Mouse (Mus musculus) kidney, adult 8-10 months (tissue): ENCODE results near the gene Hcfc2.
A peak's percentile ranks its signal among the peaks of the same experiment; 100 is the strongest.

Experiments
- DNase-seq, 2 experiments: peaks; one replicate each; pipeline ENCODE4 v3.0.0; 2022

Gene Hcfc2

DNA sequence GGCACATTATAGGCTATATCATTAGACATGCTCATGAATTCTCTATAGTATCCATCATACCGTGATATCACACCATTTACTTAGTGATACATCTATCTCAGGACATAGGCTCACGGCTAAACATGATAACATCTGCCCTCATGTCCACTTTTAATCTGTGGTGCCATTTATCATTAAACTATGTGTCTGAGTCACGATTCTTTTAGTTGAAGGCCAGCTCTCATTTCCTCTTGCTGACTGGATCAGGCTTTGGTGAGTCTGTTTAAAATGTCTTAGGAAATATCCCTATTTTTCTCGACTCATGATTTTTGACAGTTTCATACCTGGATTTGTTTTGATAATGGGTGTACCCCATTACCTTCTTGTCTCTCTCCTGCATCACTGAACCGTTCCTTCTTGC is at the start of gene Hcfc2:
Hcfc2 (plus strand) TSS at position 205 of the 400 bp plus-strand sequence.
- no peak for DNase-seq

DNA sequence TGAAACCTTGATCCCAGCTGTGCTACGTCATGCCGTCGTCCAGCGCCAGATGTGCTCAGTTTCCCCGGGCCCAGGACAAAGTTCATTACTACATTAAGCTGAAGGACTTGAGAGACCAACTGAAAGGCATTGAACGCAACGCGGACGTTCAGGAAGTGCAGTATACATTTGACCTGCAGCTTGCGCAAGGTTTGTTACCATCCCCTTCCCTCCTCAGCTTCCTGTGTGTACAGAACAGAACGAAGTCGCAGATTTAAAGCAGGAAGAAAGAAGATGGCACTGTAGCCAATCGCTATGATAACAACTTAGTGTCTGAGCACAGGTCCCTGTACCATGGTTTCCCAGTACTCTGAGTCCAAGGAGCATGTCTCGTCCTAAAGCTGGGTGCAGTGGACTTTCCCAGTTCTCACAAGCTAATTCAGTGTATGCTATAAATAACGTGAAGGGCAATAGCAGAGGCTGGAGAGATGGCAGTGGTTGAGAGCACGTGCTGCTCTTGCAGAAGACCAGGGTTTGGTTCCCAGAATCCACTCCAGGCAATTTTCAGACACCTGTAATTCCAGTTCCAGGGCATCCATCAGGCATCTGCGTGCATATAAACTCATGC is 48.7 kb upstream of the Hcfc2 start:
- no peak for DNase-seq

DNA sequence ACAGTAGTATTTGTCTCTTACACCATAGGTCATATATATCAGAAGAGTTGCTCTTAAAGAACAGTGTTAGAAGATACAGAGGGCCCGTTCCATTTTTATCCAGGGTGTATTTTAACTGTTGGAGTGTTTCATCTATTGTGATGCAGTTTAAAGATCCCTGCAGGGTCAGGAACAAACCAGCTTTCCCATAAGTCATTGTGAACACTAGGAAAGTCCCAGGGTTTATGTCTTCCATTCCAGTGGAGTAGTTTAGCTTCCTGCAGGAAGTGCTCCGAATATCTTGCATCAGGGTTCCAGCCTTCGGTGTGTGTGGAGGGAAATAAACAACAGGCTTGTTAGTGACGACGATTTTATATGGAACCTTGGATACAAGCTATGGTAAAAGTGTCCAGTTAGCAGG is 44.7 kb upstream of the Hcfc2 start:
- no peak for DNase-seq

DNA sequence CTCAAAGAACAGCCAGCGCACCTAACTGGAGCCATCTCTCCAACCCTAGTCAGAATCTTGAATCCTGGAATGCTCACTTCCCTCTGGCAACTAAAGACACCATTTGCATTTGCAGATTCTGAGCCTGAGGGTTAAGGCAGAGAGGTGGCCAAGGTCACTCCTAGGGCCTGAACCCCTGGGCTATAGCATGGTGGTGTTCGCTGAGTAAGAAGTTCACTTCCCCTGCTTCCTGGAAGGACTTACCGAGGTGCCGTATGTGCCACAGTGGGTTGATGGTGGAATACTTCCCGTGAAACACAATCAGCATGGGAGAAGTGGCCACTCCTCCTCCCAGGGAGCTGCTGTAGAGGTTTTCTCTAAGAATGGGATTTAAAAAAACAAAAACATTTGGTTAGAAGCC is 43.3 kb upstream of the Hcfc2 start:
- DNase-seq, result no peak

DNA sequence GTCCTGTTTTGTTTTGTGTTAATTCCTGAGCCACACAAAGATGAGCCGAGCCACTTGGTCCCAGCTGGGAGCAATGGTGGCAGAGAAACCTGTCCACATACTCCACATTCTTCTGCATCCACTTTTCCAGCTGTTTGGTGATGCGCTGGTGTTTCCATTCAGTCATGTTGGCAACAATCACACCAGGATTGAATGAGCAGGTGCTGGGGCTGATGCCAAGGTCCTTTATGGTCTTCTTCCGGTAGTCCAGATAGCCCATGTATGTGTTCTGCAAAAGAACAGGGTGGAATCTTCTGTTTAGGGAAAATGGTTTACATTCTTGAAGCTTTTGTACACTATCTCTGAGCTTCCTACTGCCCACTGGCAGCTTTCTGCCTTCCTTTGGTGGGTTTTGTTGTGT is 41.4 kb upstream of the Hcfc2 start:
- no peak for DNase-seq

DNA sequence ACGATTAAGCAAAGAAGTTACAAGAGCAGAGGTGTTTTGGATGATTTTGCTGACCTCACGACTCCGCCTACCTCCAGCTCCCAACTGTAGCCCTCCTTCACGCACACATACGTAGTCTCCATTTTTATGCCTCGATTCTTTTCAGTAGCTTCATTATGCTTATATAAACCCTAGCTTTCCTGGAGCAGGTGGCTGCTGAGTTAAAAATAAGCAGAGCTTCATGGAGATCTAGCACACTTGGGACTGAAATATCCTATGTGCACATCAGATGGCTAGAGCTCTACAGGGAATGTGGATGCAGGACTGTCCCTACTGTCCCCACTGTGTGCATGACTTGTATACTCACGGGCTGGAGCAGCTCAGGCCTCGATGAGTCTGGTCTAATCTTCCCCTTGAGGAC is 34.1 kb upstream of the Hcfc2 start:
- DNase-seq, result no peak

DNA sequence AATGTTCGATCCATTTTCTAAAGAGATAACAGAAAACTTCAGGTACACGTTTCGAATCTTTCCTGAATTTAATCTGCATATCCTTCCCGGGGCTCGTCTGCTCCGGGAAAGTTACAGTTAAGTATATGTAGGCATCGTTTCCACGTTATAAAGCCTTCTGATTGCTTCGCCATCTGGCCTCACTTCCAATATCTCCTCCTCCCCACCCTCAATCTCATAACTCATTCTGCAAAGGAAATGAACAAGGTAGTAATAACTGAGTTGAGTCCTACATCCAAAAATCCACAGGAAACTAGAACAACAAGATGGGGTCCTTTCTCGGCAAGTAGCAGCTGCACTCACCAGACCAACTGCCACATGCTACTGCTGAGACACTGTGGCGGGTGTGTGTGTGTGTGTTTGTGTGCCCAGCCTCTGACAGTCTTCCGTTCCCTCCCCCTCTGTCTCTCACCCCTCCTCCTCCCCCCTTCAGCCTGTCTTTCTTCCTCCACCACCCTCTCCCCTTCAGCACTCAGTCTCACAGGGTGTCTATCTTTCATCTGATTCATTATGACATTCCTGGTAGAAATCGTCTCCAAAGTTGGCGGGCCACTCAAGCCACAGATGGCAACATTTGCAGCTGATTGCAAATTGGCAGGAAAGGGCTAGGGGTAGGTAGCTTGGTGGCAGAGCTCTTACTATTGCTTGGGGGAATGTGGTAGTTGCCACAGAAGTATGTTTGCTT is 33.5 kb upstream of the Hcfc2 start:
- DNase-seq, result no peak

DNA sequence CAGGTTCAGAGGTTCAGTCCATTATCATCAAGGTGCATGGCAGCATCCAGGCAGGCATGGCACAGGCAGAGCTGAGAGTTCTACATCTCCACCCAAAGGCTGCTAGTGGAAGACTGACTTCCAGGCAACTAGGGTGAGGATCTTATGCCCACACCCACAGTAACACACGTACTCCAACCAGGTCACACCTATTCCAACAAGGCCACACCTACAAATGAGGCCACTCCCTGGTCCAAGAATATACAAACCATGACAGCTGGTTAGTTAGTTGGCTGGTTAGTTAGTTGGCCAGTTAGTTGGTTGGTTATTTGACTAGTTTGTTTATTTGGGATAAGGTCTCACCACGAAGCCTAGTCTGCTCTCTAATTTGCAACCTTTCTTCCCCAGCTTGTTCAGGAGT is 32.7 kb upstream of the Hcfc2 start:
- no peak for DNase-seq

DNA sequence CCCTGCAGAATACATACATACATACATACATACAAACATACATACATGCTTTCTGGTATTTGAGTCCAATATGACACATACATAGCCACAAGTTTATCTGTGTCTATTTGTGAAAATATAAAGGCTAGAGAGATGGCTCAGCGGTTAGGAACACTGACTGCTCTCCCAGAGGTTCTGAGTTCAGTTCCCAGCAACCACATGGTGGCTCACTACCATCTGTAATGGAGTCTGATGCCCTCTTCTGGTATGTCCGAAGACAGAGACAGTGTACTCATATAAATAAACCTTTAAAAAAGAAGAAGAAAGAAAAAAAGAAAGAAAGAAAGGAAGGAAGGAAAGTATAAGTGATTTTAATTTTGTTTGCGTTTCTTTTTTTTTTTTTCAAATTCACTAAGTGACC is 30.0 kb upstream of the Hcfc2 start:
- no peak for DNase-seq

DNA sequence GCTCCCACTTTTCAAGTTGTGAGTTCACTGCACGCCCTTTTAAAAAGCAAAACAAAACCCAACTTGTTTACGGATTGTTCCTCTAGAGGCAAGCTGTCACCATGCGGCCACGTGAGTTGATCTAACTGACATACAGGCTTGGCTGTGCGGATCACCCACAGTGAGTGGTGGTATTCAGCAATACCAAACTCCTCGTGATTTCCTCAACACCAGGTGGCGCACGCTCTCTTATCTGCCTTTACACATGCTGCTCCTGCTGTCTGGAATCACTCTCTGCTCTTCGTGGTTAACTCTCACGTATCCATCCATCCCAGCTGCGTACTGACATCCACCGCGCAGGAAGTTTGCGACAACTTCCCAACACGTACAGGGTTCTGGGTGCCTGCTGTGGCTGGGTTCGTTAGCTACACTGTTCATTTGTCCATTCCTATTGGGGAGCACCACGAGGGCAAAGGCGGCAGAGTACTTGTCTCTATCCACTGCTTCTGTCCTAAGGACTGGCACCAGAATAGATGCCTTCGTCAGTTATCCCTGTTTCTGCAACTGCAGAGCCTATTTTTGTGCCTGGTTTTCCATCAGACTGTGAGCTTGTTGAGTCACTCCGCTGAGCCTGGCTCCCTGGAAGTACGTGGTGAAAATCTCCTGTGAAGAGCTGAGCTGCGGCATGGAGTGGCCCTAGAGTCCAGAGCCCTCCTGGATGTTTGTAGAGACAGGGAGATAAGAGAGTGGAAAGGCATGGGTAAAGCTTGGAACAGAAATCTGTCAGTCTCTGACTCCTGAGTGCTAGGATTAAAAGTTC is 29.3 kb upstream of the Hcfc2 start:
- peak; percentile 65 to 87 for DNase-seq

DNA sequence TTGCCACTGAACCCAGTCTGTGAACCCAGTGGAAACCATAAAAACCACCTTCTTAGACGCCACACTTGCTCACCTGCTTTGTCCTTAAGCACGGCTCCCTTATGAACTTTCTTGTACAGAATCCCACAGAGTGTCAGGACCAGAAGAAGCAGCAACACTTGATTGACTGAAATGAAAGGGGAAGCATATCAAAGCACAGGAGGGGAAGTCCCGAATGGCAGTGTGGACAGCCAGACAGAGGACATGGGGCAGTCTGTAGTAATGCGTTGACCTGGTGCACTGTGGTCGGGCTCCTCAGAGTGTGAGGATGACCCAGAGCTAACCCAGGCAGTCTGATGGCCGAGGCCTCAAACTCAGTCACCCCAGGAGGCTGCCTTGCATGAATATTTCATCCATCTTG is 25.8 kb upstream of the Hcfc2 start:
- DNase-seq, result no peak

DNA sequence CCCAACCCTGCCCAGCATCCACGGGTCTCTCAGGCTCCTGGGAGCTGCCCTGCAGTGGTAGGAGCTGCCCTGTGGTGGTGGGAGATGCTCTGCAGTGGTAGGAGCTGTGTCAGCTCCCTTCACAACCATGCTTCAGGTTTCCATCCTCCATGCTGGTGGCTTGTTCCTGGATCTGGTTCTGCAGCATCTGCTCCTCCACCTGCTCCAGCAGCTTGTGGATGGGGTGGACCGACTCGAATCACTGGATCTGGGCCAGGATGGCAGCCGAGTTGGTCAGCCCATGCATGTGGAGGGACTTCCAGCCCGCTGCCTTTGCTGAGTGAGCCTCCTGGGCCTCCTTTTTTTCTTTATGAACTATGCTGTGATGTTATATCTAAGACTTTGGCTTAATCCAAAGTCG is 19.0 kb upstream of the Hcfc2 start:
- no peak for DNase-seq

DNA sequence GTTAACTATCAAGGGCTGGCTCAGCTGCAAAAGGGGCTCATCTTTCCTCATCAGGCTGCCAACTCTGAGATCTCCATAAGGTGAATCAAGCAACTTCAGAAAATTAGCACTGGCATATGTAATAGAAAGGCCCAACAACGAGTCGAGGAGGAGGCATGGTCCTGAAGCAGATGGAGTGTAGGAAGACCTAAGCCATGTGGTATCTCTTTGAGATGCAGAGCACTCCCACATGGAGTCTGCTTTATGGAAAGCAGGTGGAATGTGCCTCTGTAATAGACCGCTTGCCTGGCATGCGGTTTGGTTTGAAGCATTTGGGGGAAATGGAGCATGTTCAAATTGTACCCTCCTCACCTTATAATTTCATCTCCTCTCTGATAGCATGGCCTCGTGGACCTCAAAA is 15.2 kb upstream of the Hcfc2 start:
- no peak for DNase-seq

DNA sequence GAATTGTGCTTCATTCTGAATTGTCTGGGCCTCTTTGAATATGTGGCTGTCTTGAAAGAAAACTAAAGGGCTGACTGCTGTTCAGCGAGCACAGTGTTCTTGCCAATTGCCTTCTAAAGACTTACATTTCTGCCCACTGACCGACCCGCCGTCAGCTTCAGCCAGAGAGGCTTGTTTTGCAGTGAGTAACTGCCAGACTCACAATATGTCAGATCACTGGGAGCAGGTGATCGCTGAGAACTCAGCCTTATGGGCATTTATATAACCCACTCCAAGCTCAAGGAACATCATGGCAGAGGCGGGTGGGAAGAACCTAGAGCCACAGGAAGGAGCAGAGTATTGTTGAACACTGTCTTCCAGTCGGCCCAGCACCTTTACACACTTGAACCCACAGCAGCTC is 14.3 kb upstream of the Hcfc2 start:
- DNase-seq, result no peak

DNA sequence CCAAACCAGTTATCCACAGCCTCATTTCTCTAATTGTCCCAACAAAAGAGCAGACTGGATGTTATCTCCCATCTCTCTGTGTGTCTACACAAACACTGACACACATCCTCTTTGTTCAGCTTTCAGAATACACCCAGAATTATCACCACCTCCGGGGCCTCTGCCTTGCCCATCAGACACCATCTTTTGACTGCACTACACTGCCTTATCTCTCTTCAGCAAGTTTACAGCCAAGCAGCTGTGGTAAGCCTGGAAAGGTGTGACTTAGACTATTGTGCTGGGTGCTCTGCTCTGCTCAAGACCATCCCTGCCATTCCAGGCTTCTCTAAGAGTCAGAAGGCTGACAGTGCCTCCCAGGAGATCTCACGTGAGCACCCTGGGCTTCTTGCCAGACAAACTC is 10.5 kb upstream of the Hcfc2 start:
- no peak for DNase-seq

DNA sequence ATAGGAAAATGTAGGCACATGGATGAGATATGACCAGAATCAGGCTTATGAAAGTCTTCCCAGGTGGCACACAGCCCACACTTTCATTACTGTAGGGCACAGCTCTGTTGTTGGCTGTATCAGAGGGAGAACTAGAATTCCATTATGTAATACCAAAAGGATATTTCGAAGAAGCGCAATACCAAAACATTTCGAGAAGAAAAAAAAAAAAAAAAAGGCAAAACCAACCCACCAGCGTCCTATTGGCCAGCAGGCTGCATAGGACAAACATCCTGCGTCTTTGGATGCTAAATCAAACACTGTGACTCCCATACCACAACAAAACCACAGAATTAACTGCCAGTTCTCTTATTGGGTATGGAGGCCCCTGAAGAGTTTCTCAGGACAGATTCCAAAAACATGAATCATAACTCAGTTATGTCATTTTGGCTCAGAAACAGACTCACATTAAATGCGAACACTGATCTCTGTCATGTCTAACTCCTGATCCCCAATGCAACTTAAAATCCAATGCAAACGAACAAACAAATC is 6.2 kb upstream of the Hcfc2 start:
- DNase-seq, result no peak

DNA sequence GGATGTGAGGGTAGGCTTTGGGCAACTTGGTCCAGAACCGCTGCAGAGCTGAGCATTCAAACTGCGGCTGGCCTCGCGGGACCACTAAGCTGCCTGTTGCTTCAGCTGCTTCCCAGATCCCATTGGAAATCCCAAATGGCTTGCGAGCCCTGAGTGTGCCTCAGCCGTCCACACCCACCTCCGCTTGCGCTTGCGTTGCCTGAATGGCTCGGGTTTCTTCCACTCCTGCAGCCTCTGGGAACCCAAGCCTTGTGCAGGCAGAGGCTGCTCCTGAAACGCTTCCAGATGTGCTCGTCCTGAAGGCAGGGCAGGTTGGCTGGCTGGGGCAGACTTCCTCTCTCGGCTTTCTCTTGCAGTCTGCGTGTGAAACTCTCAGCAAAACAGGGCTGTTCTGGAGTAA is 5.5 kb upstream of the Hcfc2 start, which contains the start of gene Glt8d2:
Glt8d2 (minus strand) TSS at position 157 of the 400 bp plus-strand sequence.
- peak; percentile 6 to 7 for DNase-seq

DNA sequence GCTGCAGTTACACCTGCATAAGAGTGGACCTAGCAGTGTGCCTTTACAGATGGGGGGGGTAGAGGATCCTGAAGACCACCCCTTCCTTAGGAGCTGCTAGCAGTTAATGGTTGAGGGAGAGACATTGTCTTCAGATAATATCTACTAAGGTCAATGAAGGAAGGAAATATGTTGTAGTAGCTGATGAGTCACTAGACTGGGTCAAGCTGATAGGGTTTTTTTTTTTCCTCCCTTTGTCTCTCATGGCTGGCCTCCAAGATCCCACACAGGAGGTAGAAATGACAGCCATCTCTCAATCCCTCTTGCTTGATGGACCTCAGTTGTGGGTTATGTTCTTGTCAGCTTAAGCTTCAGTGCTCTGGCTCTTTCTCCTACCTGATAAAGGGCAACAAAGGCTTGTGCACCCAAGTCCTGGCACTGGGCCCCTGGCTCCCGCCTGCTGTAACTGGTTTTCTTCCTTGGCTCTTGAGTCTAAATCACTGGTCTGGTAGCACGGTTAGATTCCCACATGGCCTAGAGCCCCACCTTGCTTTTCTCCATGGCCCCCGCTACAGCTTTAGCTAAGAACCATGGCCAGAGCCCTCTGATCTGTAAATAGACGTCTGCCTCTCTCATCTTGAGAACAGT is 606 bp downstream of the Hcfc2 start:
- DNase-seq, result no peak

DNA sequence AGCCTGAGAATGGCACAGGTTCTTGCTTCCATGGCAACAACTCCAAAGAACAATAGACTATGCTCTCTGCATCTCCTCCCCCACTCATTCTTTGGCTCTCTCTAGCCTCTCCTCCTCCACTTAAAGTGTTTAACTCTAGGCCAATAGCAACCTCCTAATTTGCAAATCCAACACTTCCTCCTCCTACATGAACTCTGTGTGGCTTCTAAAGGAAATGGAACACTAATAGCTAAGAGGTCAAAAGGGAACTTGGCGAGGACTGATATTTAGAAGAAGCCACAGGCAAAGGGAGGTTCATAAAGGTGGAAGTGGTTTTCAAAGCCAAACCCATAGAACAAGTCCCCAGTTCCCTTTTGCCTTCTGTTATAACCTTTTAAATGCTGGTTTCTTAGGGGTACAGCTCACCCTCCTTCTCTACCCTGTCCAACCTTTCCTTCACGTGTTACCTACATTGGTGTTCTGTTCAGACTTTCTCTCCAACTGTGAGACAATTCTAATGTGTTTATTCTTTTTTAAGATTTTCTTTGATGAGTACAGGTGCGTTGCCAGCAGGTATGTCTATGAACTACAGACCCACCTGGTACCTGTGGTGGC is 1.4 kb downstream of the Hcfc2 start:
- no peak for DNase-seq

DNA sequence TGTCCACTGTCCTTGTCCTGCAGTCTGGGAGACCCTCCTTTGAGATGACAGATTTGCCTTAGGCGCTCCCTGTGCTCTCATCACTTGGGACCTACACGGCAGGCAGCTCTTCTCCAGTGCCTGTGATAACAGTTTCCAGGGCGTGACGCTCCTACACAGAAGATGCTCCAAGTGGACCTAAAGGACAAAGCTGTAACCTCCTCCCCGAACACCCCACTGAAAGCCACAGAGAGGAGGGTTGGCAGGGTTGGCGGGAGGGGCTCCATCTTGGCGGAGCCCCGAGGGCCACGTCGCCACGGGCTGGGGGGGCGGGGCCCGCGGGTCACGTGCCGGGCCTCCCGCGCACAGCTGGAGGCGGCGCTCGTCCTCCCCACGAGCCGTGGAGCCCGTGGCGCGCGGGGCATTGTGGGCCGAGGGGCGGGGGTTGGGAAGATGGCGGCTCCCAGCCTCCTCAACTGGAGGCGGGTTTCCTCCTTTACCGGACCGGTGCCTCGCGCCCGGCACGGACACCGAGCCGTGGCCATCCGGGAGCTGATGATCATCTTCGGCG is 2.8 kb downstream of the Hcfc2 start:
- DNase-seq, result peak; percentile 82 to 89

DNA sequence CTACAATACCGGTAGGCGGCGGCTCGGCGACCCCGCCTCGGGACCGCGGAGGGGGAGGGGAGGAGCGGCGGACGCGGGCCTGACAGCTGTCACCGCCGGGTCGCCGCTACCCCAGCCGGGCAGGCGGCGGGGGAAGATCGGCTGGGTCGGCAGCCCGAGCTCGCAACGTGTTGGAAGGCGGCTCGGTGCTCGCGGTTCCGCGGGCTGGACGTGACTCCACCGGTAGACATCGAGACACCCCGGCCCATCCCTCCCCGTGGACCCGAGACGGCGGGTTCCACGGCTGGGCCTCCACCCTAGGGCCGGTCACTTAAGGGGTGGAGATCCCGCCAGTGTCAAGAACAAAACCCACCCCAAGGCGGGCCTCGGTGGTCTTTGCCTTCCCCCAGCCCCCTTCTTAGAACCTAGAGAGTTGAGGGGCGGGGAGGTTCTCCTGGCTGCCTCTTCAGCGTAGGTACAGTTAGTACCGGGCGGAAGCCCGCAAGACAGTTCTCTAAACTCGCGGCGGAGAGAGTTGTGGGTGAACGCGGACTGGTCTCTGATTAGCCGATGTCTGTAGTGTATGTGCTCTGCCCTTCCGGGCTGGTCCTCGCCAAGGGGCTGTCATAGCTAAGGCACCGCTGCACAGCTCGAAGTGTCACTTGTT is 3.5 kb downstream of the Hcfc2 start:
- peak; percentile 6 to 9 for DNase-seq

DNA sequence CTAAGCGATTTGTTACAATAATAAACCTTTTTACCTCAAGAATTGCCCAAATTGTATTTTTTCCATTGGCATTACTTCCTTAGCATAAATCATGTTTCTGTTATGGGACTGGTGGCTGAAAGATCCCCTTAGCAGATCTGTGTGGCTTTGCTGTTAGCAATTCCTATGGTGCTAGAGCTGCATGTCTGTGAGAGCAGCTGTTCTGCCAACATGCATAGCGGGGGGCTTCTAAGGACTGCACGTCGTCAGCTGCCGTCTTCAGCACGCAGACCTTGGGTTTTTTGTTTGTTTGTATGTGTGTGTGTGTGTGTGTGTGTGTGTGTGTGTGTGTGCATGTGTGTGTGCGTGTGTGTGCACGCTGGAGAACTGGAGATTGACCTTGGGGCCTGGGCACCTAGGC is 45.4 kb downstream of the Hcfc2 start:
- DNase-seq, result no peak
